Mouse (Mus musculus): ENCODE data around the gene Nfatc2. TPM values are rescaled to one million over a fixed set of nuclear protein-coding genes. Genes with fewer than 3 reads are reported as not detected.

Gene Nfatc2
- 1.0 and 3.2 TPM in 2 replicates for polyA plus RNA-seq (2016; fragmentation: Nextera tagmentation; extraction: Ambion mirVana)

DNA sequence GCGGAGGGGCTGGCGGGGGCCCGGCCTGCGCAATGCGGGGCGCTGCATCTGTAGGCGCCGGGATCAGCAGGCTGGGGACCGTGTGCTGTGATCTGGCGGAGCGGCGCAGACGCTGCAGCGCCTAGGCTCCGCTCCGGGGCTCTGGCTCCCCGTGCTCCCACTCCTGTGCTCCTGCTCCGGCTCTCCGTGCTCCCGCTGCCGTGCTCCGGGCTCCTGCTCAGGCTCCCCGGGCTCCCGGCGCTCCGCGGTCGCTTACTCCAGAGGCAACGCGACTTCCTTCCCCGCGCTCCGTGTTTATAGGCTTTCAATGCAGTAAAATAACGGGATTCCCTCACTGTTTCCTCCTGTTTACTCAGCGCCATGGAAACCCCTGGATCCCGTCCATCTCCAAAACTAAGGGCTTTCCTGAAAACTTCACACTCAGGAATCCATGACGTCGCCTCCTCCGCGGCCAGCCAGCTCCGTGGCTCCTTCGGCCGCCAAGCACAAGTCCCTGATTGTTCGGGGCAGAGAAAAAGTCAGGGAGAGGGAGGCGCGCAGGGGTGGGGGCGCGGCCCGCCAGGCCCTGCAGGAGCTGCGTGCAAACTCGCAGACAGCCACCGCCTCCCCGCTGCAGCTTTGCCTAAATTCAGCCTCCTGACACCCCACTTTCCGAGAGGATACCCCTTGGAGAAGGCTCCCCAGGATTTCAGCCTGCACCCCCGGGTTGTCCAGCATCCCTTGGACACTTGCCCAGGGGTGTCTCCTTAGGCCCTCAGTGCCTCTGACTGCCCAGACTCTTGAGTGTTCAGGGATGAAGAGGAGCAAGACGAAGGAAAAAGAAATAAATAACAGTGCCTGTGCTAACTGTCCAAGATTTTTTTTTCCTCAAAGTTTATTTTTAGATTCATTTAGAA lies at the start of gene Nfatc2:
Gene Nfatc2, minus strand, starts transcription at position 167 of the 896 bp plus-strand sequence.
- Histone ChIP-seq H3K4me1 (peaks cover 57% of the 10 kb centered on the region), H3K36me3 (no peaks in the 10 kb centered on the region), H3K9me3 (replicated peaks) (no peaks in the 10 kb centered on the region), H3K4me3 (peak within 1 kb of the TSS; percentile 65), H3K27ac (peak within 1 kb of the TSS; percentile 88), H3K27me3 (ENCODE audit: low read depth, poor library complexity, severe bottlenecking) (peaks cover 73% of the 10 kb centered on the region)
- WGBS, result 1% methylated on average over 56 of the region's 56 CpGs
- DNase-seq (ENCODE audit: low spot score), result peak; percentile 82

DNA sequence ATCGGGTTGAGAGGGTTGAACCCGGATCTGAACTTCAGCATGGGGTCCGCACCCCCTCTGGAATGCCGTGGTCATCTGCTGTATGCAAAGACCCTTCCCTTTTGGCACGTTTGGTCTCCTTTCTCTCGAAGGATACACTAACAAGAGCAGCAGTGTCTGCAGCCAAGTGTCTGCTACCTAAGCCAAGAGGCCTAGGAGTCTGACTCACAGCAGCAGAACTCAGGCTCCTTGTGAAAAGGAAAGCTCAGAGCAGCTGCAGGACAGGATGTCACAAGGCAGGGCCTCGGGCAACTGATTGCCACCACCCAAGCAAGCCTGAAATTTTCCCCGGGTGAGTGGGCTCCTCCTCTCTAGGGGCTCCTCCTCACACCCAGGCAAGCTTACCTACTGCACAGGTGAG lies 46.7 kb upstream of the Nfatc2 start:
- WGBS, result 79% methylated on average over 8 of the region's 8 CpGs
- no peaks in the 10 kb centered on the region for H3K9me3 ChIP-seq (replicated peaks)
- peak overlapping the region; percentile 58; the same call in 1 of the 2 replicates for H3K27ac ChIP-seq
- H3K4me3 ChIP-seq, result no peak overlapping the region
- no peak for DNase-seq (ENCODE audit: low spot score)
- 0 out of 2 replicates have a peak, but pooled peaks cover 4% of the 10 kb centered on the region for H3K27me3 ChIP-seq (ENCODE audit: low read depth, poor library complexity, severe bottlenecking)
- peaks cover 8% of the 10 kb centered on the region; the same call in 1 of the 2 replicates for H3K36me3 ChIP-seq
- peaks cover 49% of the 10 kb centered on the region for H3K4me1 ChIP-seq

DNA sequence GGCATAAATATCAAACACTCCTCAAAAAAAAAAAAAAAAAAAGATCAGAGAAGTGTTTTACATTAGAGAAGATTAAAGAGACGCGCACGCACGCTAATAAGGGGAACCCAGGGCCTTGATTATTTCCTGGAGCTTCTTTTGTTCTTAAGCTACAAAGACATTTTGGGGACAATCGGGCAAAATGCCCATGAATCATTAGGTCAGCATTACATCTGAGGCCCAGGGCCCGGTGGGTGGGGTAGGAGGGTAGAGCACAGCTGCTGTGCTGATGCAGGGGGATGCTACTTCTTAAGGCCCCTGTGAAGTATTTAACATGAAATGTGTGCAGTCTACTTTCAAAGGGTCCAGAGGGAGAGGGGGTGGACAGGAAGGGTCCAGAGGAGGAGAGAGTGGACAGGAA lies 43.4 kb upstream of the Nfatc2 start:
- DNase-seq (ENCODE audit: low spot score), result no peak
- Histone ChIP-seq H3K36me3 (peaks cover 11% of the 10 kb centered on the region; the same call in 1 of the 2 replicates), H3K9me3 (replicated peaks) (no peaks in the 10 kb centered on the region), H3K27me3 (ENCODE audit: low read depth, poor library complexity, severe bottlenecking) (peaks cover 11% of the 10 kb centered on the region; the same call in 1 of the 2 replicates), H3K4me3 (no peak overlapping the region), H3K27ac (no peak overlapping the region), H3K4me1 (peaks cover 52% of the 10 kb centered on the region)
- WGBS, result 53% methylated on average over 6 of the region's 6 CpGs

DNA sequence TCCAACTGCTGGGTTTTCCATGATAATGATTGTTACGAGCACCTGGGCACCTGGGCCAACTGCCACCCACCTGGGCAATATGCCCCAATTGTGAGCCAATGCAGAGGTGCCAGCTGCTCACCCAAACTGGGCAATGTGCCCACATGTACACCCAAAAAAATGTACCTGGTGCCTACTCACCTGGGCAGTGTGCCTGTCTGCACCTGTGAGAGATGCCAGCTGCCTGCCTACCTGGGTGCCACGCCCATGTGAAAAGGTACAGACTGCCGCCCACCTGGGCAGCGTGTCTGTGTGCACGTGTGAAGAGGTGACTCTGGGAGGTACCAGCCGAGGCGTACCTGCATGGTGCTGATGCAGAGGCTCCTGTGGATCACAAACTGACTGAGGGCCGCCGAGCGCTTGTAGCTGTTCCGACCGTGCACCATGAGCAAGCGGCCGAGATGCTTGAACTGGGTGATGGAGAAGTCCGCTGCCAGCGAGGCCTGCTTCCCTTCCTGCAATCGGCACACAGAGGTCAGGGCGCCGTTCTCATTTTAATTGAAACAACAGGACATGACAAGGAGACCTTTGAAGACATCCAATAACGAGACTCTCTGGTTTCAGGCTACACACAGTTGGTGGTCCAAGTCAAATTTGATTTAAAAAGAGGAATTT lies 42.2 kb upstream of the Nfatc2 start:
- Histone ChIP-seq H3K36me3 (peaks cover 11% of the 10 kb centered on the region; the same call in 1 of the 2 replicates), H3K27me3 (ENCODE audit: low read depth, poor library complexity, severe bottlenecking) (peaks cover 11% of the 10 kb centered on the region; the same call in 1 of the 2 replicates), H3K4me1 (peaks cover 52% of the 10 kb centered on the region), H3K27ac (0 out of 2 replicates have a peak overlapping the region, but pooled peaks have one; percentile 21), H3K4me3 (no peak overlapping the region), H3K9me3 (replicated peaks) (no peaks in the 10 kb centered on the region)
- DNase-seq (ENCODE audit: low spot score), result peak; percentile 50
- WGBS, result 65% methylated on average over 20 of the region's 20 CpGs

DNA sequence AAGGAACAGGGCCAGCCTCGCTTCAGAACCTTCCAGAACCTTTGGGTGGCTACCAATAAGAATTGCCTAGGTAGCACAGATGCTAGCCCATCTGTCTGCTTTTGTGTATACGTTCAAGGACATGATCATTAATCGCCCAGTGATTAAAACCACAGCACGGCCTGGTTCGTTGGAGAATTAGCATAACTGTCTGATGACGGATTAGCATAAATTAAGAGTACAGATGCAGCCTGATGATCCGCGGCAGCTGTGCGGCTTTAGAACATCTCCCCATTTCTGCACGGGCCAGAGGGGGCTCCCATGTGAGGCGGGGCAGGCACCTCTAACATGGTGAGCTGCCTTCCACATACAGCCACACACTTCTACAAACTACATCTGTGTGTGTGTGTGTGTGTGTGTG lies 40.7 kb upstream of the Nfatc2 start:
- peaks cover 52% of the 10 kb centered on the region for H3K4me1 ChIP-seq
- DNase-seq (ENCODE audit: low spot score), result no peak
- H3K27ac ChIP-seq, result no peak overlapping the region
- no peak overlapping the region for H3K4me3 ChIP-seq
- H3K9me3 ChIP-seq (replicated peaks), result no peaks in the 10 kb centered on the region
- H3K27me3 ChIP-seq (ENCODE audit: low read depth, poor library complexity, severe bottlenecking), result peaks cover 19% of the 10 kb centered on the region; the same call in 1 of the 2 replicates
- H3K36me3 ChIP-seq, result peaks cover 4% of the 10 kb centered on the region; the same call in 1 of the 2 replicates
- 84% methylated on average over 11 of the region's 11 CpGs for WGBS

DNA sequence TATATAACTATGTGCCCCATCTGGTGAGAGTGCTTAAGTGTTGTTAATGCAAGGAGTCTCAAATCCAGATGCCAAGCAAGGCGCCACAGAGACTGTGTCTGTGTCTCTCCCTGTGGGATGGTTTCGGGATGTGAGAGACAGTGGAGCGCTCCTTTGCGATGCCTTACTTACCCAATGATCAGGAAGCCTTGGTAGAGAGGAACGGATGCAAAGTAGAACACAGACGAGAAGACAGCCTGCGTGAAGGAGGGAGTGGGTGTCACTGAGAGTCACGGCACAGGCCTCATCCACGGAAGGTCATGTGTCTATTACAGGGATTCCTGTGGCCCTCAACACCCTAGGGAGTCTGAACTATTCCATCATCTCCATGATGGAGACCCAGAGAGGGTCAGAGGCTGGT lies 39.0 kb upstream of the Nfatc2 start:
- WGBS, result 92% methylated on average over 9 of the region's 9 CpGs
- DNase-seq (ENCODE audit: low spot score), result no peak
- Histone ChIP-seq H3K27me3 (ENCODE audit: low read depth, poor library complexity, severe bottlenecking) (peaks cover 25% of the 10 kb centered on the region), H3K4me1 (peaks cover 64% of the 10 kb centered on the region), H3K27ac (no peak overlapping the region), H3K9me3 (replicated peaks) (no peaks in the 10 kb centered on the region), H3K4me3 (no peak overlapping the region), H3K36me3 (peaks cover 4% of the 10 kb centered on the region; the same call in 1 of the 2 replicates)

DNA sequence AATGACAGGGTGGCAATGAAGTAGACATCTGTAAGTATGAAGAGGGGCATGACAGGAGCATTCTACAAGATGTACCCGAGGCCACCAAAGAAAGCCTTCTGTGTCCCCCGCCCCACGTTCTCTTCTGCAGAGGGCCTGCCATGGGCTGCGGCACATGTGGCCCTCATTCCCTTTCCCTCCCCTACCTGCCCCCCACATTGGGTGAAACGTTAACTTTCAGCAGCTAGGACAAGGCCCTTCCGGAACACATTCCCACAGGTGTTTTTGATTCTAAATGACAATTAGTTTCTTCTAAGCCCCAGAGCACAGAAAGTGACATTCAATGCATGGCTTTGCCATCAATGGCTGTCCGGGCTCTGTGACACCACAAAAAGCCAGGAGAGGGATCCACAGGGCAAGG lies 33.4 kb upstream of the Nfatc2 start:
- peak; percentile 65 for DNase-seq (ENCODE audit: low spot score)
- WGBS, result 29% methylated on average over 7 of the region's 7 CpGs
- Histone ChIP-seq H3K27me3 (ENCODE audit: low read depth, poor library complexity, severe bottlenecking) (peaks cover 46% of the 10 kb centered on the region), H3K27ac (peak overlapping the region; percentile 80), H3K4me1 (peaks cover 73% of the 10 kb centered on the region), H3K36me3 (no peaks in the 10 kb centered on the region), H3K4me3 (peak overlapping the region; percentile 27; the same call in 1 of the 2 replicates), H3K9me3 (replicated peaks) (no peaks in the 10 kb centered on the region)

DNA sequence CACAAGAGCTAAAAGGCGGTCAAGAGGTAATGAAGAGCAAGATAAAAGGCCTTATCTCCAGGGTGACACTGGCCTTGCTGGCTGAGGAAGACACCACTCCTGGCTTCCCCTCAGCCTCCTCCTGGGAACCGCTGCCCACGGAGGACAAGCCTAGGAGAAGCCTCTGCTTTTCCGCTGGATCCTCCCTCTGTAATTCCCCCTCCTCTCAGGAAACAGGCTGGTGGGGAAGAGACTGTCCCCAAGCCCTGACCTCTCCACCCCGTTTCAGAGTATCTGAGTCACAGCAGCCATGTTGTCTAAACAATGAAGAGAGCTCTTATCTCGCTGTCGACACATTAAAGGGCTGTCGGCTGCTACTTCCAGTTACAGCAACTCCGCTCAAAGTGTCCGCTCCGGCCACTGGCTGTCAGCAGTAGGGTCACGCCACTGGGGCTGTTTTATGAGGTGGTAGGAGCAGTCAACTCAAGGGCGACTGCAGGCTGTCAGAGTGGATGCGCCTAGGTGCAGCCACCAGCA lies 31.9 kb upstream of the Nfatc2 start:
- Histone ChIP-seq H3K36me3 (no peaks in the 10 kb centered on the region), H3K4me1 (peaks cover 69% of the 10 kb centered on the region), H3K27ac (peak overlapping the region; percentile 64), H3K9me3 (replicated peaks) (no peaks in the 10 kb centered on the region), H3K4me3 (peak overlapping the region; percentile 18), H3K27me3 (ENCODE audit: low read depth, poor library complexity, severe bottlenecking) (peaks cover 46% of the 10 kb centered on the region)
- 9% methylated on average over 14 of the region's 14 CpGs for WGBS
- peak; percentile 67 for DNase-seq (ENCODE audit: low spot score)

DNA sequence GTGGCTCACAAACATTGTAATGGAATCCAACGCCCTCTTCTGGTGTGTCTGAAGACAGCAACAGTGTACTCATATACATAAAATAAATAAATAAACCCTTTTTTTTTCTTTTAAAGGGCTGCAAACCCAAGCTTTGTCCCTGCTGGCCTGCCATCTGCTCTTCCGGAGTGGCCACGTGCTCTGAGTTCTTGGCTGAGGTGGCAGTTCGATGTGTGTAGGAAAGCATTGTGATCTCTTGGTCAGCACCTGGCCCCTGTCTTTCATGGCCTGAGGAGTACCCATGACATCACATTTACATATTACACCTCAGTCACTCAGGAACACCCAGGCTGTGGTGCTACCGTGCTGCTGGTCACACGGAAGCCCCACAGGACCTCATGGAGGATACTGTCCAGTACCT lies 31.1 kb upstream of the Nfatc2 start:
- Histone ChIP-seq H3K27ac (0 out of 2 replicates have a peak overlapping the region, but pooled peaks have one; percentile 64), H3K4me3 (no peak overlapping the region), H3K9me3 (replicated peaks) (no peaks in the 10 kb centered on the region), H3K27me3 (ENCODE audit: low read depth, poor library complexity, severe bottlenecking) (peaks cover 40% of the 10 kb centered on the region), H3K36me3 (no peaks in the 10 kb centered on the region), H3K4me1 (peaks cover 69% of the 10 kb centered on the region)
- 72% methylated on average over 6 of the region's 6 CpGs for WGBS
- no peak for DNase-seq (ENCODE audit: low spot score)

DNA sequence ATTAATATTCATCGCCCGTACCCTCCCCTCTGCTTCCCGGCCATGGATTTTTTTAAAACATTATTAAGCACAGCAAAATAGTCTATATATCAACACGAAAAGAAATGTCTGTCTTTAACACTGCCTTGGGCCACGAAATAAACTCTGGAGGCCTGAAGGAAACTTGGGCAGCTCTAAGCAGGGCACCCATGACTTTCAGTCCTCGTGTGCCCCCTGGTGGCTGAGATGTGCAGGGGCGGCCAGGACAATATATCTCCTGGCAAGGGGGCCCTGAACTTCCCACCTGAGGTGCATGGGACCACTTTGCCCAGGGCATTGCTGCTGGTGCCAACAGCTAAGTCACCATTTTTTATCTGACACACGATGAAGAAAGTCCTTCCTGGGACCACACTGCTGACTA lies 27.3 kb upstream of the Nfatc2 start:
- DNase-seq (ENCODE audit: low spot score), result peak; percentile 92
- H3K4me3 ChIP-seq, result no peak overlapping the region
- peaks cover 51% of the 10 kb centered on the region for H3K4me1 ChIP-seq
- H3K27me3 ChIP-seq (ENCODE audit: low read depth, poor library complexity, severe bottlenecking), result peaks cover 41% of the 10 kb centered on the region
- no peak overlapping the region for H3K27ac ChIP-seq
- H3K36me3 ChIP-seq, result no peaks in the 10 kb centered on the region
- H3K9me3 ChIP-seq (replicated peaks), result 0 out of 2 replicates have a peak, but pooled peaks cover 2% of the 10 kb centered on the region
- WGBS, result 30% methylated on average over 8 of the region's 8 CpGs

DNA sequence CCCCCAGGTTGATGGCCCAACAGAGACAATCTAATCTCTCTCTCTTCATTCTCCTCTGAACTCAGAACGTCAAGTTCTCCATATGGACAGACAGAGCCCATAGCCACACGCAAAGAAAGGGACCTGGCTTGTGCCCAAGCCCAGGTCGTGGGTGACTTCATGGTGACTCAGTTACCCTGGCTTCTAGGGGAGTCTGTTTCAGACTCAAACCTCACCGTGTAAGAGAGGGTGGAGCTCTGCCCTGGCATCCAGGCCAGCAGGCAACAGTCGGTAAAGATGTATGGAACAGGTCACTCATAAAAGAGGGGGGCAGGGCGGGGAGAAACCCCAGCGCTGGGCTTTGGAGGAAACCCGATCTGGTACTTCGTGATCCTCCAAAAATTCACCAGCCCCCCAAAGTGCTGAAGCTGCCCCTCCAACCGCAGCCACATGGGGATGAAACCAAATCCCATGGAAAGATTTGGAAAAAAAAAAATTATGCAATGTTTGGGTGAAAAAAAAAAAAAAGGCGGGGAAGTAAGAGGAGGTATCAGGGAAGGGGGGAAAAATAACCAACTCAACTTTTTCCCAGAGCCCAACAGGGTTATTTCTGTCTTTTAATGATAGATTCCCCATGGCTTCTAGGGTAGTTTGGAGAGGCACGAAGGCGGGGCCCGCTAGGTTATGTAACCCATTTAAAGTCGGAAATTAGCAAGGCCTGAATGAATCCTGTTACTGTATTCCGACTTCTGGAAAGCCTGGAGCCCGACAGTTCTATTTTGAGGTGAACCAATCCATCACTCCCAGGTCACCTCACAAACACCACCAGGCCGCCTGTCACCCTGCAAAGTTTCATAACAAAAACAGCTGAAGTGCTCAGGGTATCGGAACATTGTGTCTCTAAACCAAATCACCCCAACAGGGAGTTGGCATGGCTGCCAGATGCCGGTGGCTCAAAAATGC lies 26.6 kb upstream of the Nfatc2 start:
- H3K4me1 ChIP-seq, result peaks cover 44% of the 10 kb centered on the region
- H3K27me3 ChIP-seq (ENCODE audit: low read depth, poor library complexity, severe bottlenecking), result peaks cover 35% of the 10 kb centered on the region
- H3K4me3 ChIP-seq, result no peak overlapping the region
- H3K9me3 ChIP-seq (replicated peaks), result 0 out of 2 replicates have a peak, but pooled peaks cover 2% of the 10 kb centered on the region
- WGBS, result 69% methylated on average over 20 of the region's 20 CpGs
- H3K27ac ChIP-seq, result peak overlapping the region; percentile 50; the same call in 1 of the 2 replicates
- DNase-seq (ENCODE audit: low spot score), result no peak
- no peaks in the 10 kb centered on the region for H3K36me3 ChIP-seq

DNA sequence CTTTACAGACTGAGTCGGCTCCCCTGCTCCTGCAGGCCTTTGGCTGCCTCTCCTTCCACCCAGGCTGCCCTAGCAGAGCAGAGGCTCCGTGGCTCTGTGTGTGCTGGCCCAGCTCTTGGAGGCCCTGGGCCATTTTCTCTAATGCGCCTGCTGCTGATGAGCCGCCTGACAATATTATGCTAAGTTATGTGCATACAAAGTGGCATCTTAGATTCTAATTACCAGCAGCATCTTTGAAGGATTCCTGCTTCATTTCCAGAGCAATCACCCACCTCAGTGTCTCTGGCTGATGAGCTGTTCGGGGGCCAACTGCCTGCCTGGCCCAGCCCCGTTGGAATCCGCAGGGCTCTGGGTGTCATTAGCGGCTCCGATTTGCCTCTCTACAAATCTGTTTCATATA lies 24.9 kb upstream of the Nfatc2 start:
- H3K4me3 ChIP-seq, result no peak overlapping the region
- 0 out of 2 replicates have a peak, but pooled peaks cover 2% of the 10 kb centered on the region for H3K9me3 ChIP-seq (replicated peaks)
- no peak for DNase-seq (ENCODE audit: low spot score)
- peaks cover 20% of the 10 kb centered on the region for H3K27me3 ChIP-seq (ENCODE audit: low read depth, poor library complexity, severe bottlenecking)
- H3K27ac ChIP-seq, result peak overlapping the region; percentile 48
- 75% methylated on average over 9 of the region's 9 CpGs for WGBS
- no peaks in the 10 kb centered on the region for H3K36me3 ChIP-seq
- peaks cover 38% of the 10 kb centered on the region for H3K4me1 ChIP-seq

Data from limb, embryonic 10.5 days (tissue).